Mouse (Mus musculus) liver, embryonic 14.5 days (tissue): ENCODE data around the gene Paip2b.

ENCODE experiments used
- CTCF ChIP-seq: IDR thresholded peaks from 2 replicates; pipeline ENCODE4 v1.5.1; 2016; ENCODE audit warnings: antibody characterized with exemption, low read depth, control low read depth
- EP300 ChIP-seq: IDR thresholded peaks from 2 replicates; pipeline ENCODE4 v1.6.1; 2016; ENCODE audit warnings: antibody characterized with exemption, low read depth

DNA sequence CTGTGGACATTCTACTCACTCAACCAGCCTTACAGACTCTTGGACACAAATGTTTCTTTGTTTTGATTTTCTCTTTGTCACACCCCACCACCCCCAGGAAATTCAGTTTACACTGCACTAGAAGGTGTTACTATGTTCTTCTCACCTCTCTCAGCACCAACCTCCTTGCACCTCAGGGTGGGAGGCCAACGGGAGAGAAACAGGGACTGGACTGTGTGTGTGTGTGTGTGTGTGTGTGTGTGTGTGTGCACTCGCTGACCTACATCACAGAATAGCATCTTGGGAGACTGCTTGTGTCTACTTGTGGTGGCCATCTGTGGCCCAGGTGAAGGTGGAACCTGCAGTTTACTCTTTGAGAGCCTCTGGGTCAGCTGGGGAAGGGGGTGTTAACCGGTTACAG lies 45.1 kb downstream of the Paip2b start:
- no peak for TF ChIP-seq CTCF
- TF ChIP-seq EP300: no peak
